Mouse (Mus musculus): ENCODE measurements around the gene Lman2. TPM values are rescaled to one million over a fixed set of nuclear protein-coding genes. Genes with fewer than 3 reads are reported as not detected.

Lman2 gene
- total RNA-seq, 2 experiments from 2014 or later: 38.3 to 42.6 TPM

Other genes with a start within 250 kb of the Lman2 start
- gene Gm17617, start 229.2 kb downstream of the Lman2 start, total RNA-seq (2021): not detected
- gene Fgfr4, start 210.1 kb downstream of the Lman2 start, total RNA-seq (2021): 1 to 10 TPM in 1 of 2 experiments, under 1 TPM in 1; 0.64 to 1.3 TPM
- 100 to 1,000 TPM; 141 to 149 TPM for gene Nsd1, start 153.0 kb downstream of the Lman2 start, total RNA-seq (2021)
- 100 to 1,000 TPM; 180 TPM for gene Prelid1, start 42.3 kb downstream of the Lman2 start, total RNA-seq (2021)
- gene Rab24, start 40.8 kb downstream of the Lman2 start, total RNA-seq (2021): 10 to 100 TPM; 63.2 to 65.7 TPM
- 1 to 10 TPM; 2.2 to 2.4 TPM for gene Mxd3, start 33.0 kb downstream of the Lman2 start, total RNA-seq (2021)
- gene Rgs14, start 6.9 kb upstream of the Lman2 start, total RNA-seq (2021): 10 to 100 TPM; 19.3 to 20.6 TPM
- gene Slc34a1, start 35.4 kb upstream of the Lman2 start, total RNA-seq (2021): not detected
- under 1 TPM; 0.71 to 0.73 TPM for gene Pfn3, start 52.4 kb upstream of the Lman2 start, total RNA-seq (2021)
- under 1 TPM; 0.58 to 0.87 TPM for gene F12, start 64.0 kb upstream of the Lman2 start, total RNA-seq (2021)
- gene Grk6, start 82.3 kb upstream of the Lman2 start, total RNA-seq (2021): 10 to 100 TPM; 70.6 to 73.0 TPM
- 100 to 1,000 TPM in 1 of 2 experiments, 10 to 100 TPM in 1; 91.9 to 103 TPM for gene Prr7, start 101.5 kb upstream of the Lman2 start, total RNA-seq (2021)
- gene Dbn1, start 125.3 kb upstream of the Lman2 start, total RNA-seq (2021): 100 to 1,000 TPM; 350 to 366 TPM
- 10 to 100 TPM; 60.1 to 61.4 TPM for gene Pdlim7, start 150.9 kb upstream of the Lman2 start, total RNA-seq (2021)
- gene Dok3, start 166.5 kb upstream of the Lman2 start, total RNA-seq (2021): 1 to 10 TPM; 4.3 to 4.5 TPM
- gene Ddx41, start 173.9 kb upstream of the Lman2 start, total RNA-seq (2021): 10 to 100 TPM; 42.0 to 43.4 TPM
- gene Fam193b, start 208.3 kb upstream of the Lman2 start, total RNA-seq (2021): 10 to 100 TPM; 65.8 to 67.6 TPM
- gene Tmed9, start 210.9 kb upstream of the Lman2 start, total RNA-seq (2021): 100 to 1,000 TPM; 118 to 120 TPM
- 10 to 100 TPM; 24.9 to 25.5 TPM for gene B4galt7, start 237.1 kb upstream of the Lman2 start, total RNA-seq (2021)